Mouse (Mus musculus) embryo, embryonic 9.5 days (tissue): Measurements from ENCODE around the gene Dusp1.
A peak's percentile ranks its signal among the peaks of the same experiment; 100 is the strongest.

Experiments
- DNase-seq: peaks from one replicate; pipeline ENCODE4 v3.0.0-alpha.2; 2017; ENCODE audit errors: extremely low spot score

Dusp1 gene

GRCm38 (mm10) chr17:26561290-26561640 is 663 bp downstream of the Dusp1 start, which contains the start of gene Ergic1:
Gene Ergic1 (plus strand): TSS chr17:26561489.
- DNase-seq: peak; percentile 91

- peak; percentile 14 for DNase-seq
Measured at GRCm38 (mm10) chr17:26560526-26561289, 1.2 kb downstream of the Dusp1 start.

GRCm38 (mm10) chr17:26553033-26553432 is 8.9 kb downstream of the Dusp1 start:
- no peak for DNase-seq

- no peak for DNase-seq
Measured at GRCm38 (mm10) chr17:26551104-26551503, 10.8 kb downstream of the Dusp1 start.

GRCm38 (mm10) chr17:26549148-26549809 is 12.6 kb downstream of the Dusp1 start:
- DNase-seq: peak; percentile 22

- no peak for DNase-seq
Measured at GRCm38 (mm10) chr17:26548566-26548965, 13.4 kb downstream of the Dusp1 start.

GRCm38 (mm10) chr17:26547771-26548170 is 14.2 kb downstream of the Dusp1 start:
- DNase-seq: no peak

GRCm38 (mm10) chr17:26544319-26544963 is 17.5 kb downstream of the Dusp1 start:
- no peak for DNase-seq

GRCm38 (mm10) chr17:26540083-26540482 is 21.8 kb downstream of the Dusp1 start:
- DNase-seq: no peak

GRCm38 (mm10) chr17:26537722-26538471 is 24.0 kb downstream of the Dusp1 start:
- DNase-seq: no peak

- no peak for DNase-seq
Measured at GRCm38 (mm10) chr17:26535251-26536136, 26.4 kb downstream of the Dusp1 start.

- DNase-seq: no peak
Measured at GRCm38 (mm10) chr17:26534695-26535094, 27.2 kb downstream of the Dusp1 start.

GRCm38 (mm10) chr17:26533871-26534372 is 28.0 kb downstream of the Dusp1 start:
- no peak for DNase-seq

- no peak for DNase-seq
Measured at GRCm38 (mm10) chr17:26532476-26533045, 29.4 kb downstream of the Dusp1 start.

GRCm38 (mm10) chr17:26531395-26532027 is 30.4 kb downstream of the Dusp1 start:
- DNase-seq: no peak

GRCm38 (mm10) chr17:26530590-26531081 is 31.3 kb downstream of the Dusp1 start:
- no peak for DNase-seq

- DNase-seq: no peak
Measured at GRCm38 (mm10) chr17:26529791-26530241, 32.1 kb downstream of the Dusp1 start.

GRCm38 (mm10) chr17:26528751-26529150 is 33.2 kb downstream of the Dusp1 start:
- DNase-seq: no peak

- DNase-seq: no peak
Measured at GRCm38 (mm10) chr17:26527291-26527690, 34.6 kb downstream of the Dusp1 start.

GRCm38 (mm10) chr17:26525316-26525715 is 36.6 kb downstream of the Dusp1 start:
- no peak for DNase-seq
